Mouse (Mus musculus) testis, postnatal 10 days (tissue): ENCODE measurements at regions not wholly inside any gene's neighbourhood (a gene's known extent, or its start where the extent isn't known, plus 50 kb on each side); places are given as distances from the start of the nearest gene placed in this dataset.

Experiments used
- DNase-seq: peaks from one replicate; pipeline ENCODE4 v3.0.0; 2021; ENCODE audit warnings: low spot score

GRCm38 (mm10) chr10:98765786-98766419 is 148.3 kb upstream of the Atp2b1 start:
- DNase-seq = no peak

- DNase-seq = no peak
Observed at GRCm38 (mm10) chr10:98779783-98780182, 134.4 kb upstream of the Atp2b1 start.

DNA sequence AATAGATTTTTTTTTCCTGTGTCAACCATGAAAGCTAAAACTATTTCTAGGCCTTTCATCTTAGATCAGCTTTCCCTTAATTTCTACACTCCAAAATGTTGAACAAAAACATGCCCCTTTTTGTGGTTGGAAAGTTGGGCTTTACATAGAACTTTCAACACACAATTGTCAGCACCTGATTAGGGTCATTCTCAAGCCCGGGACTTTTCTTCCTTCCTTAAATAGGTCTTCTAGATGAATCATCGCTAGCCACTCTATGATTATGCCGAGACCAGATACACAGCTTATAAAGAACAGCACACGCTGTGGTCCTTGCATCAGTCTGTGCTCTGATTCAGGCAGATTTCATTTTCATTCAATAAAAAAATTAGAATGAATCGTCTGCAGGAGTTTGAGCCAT is 133.3 kb upstream of the Atp2b1 start:
- DNase-seq = no peak

GRCm38 (mm10) chr10:98781888-98782351 is 132.3 kb upstream of the Atp2b1 start:
- DNase-seq = no peak

DNA sequence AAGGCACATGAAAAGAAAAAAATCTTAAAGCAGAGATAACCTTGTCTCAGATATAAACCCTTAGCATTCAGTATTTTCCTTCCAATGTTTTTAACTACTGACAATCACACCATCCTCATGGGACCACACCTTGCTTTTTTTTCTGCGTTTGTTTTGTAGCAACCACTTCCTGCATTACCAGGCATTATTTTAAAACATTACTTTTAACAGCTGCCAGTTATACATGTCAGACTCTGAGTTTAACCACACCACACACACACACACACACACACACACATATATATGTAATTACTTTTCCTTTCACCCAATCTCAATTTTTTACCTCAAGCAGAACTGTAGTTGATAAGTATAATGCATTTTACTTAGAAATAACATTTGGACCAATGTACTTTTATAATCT is 128.8 kb upstream of the Atp2b1 start:
- no peak for DNase-seq

GRCm38 (mm10) chr10:98786089-98786488 is 128.1 kb upstream of the Atp2b1 start:
- DNase-seq = no peak

- DNase-seq = no peak
Observed at GRCm38 (mm10) chr10:98789763-98790162, 124.4 kb upstream of the Atp2b1 start.

DNA sequence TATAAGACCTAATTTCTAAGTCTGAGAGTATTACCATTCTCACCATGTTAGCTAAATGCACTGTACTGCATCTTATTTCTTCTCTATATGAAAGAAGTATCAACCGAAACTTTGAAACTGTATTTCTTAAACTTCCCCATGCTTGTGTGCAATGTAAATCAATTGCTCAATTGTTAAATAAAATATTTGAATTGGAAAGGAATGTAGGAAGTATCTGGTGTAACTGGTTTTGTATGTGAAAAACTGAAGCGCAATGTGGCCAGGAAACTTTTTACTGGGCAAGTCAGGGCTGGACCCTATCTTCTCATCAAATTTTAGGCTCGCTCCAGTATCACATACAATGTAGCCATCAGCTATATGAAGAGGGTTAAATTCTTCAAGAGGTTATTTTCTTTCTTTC is 123.8 kb upstream of the Atp2b1 start:
- no peak for DNase-seq

- no peak for DNase-seq
Observed at GRCm38 (mm10) chr10:98792019-98792741, 122.0 kb upstream of the Atp2b1 start.

- DNase-seq = no peak
Observed at GRCm38 (mm10) chr10:98793926-98794536, 120.2 kb upstream of the Atp2b1 start.

GRCm38 (mm10) chr10:98796016-98796415 is 118.2 kb upstream of the Atp2b1 start:
- no peak for DNase-seq

- no peak for DNase-seq
Observed at GRCm38 (mm10) chr10:98798634-98799415, 115.4 kb upstream of the Atp2b1 start.

DNA sequence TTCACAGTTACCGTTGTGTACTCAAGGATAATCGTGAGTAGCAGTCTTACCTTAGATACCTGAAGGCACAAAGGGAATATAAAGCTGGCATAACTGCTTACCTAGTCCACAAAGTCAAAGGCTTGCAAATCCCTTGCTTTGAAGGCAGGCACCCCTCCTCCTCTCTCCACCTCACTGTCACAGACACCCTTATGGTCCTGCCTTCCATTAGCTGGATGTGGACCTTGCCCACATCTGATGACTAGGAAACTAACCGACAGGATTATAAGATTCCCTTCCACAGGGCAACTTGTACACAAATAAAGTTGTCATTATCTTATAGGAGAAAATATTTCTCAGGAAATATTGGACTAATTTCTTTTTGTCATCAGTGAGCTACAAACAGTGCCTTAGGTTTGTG is 114.4 kb upstream of the Atp2b1 start:
- no peak for DNase-seq

DNA sequence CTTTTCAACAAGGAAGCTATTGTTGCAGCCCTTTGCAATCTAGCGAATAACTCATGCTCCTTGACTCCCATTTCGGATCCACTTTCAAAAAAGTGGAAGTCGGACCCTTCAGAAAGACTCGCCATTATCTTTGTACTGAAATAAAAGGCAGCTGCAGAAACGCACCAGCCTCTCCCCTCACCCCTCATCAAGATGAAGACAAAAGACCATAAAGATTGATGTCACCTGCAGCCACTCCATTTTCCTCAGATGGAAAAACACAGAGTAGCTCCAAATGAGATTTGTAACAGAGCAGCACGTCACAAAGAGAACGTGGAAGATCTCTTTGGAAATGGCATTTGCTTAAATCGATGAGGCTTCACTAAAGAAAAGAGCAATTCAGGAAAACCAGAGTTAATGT is 113.3 kb upstream of the Atp2b1 start:
- DNase-seq = no peak

GRCm38 (mm10) chr10:98805013-98805412 is 109.2 kb upstream of the Atp2b1 start:
- DNase-seq = no peak

DNA sequence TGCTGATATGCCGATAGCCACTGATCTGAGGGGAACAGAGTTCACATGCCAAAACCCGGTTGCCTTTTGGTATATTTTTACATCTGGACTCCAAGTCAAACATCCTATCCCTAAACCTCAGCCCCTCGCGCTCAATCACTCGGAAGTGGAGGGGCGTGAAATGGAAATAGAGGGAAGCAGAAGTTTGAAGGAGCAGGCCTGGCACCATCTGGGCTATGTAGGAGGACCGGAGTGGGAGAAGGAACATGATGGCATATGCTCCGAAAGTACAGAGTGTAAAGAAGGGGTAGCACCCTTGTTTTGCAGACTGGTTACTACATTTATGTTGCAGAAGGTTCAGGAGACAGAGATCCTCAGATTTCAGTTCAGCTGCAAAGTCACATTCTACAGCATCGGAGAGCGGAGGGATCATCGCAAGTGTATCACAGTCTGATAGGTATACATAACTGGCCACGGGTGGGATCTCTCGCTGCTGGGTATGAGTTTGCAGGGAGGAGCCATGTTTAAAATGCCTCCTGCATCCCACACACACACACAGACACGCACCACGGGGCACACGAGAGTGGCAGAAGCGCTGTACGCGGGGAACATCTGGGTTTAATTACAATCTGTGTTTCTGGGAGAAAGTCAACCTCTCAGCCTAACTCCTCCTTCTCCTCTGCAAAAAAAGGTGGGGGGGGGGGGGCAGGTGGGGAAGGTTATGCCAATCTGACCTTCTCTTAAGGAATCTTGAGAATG is 107.2 kb upstream of the Atp2b1 start:
- no peak for DNase-seq

- DNase-seq = no peak
Observed at GRCm38 (mm10) chr10:98808644-98809043, 105.6 kb upstream of the Atp2b1 start.

DNA sequence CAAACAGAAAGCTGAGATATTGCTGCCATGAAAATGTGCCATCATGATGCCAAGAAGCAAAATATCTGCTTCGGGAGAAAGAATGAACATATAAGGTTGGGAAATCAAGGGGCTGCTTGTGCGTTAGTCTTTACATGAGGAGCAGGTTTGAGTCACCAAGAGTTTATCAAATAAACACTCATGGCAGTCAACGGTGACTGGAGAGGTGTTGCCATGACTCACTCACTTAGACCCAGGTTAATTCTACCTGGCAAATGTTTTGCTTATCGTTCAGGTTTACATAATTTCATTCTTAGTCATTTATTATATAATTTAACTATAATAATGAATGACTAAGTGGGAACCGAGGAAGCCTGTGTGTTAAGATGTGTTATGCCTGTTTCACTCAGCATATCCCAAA is 85.2 kb upstream of the Atp2b1 start:
- no peak for DNase-seq

DNA sequence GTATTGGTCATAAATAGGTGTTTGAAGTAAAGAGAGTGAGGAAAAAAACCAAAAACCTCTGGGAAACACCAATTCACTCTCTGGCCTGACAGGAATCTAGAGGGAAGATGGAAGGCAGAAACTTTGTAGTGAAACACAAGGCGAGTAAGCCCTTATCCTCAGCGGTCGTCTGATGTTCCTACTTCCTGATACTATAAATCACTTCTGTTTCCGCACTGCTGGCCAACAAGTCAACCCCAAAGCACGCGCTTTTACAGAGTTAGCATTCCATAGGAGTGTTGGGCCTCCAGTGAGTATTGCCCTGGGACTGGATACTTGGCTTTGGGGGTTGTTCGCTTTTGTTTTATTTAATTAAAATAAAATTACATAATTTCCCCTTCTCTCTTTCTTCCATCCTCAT is 82.7 kb upstream of the Atp2b1 start:
- DNase-seq = no peak

- DNase-seq = no peak
Observed at GRCm38 (mm10) chr10:98837289-98838181, 76.7 kb upstream of the Atp2b1 start.
